Mouse (Mus musculus): ENCODE data around the gene Smim8.

GRCm38 (mm10) chr4:34777677-34778527 is at the start of gene Smim8:
- peak; percentile 90 for TF ChIP-seq CTCF (IDR thresholded peaks at IDR 0.05; ENCODE audit: borderline replicate concordance, extremely low read depth, insufficient read depth, insufficient read length)
- peak; percentile 80; the same call in 1 of the 2 replicates for TF ChIP-seq POLR2A (IDR thresholded peaks at IDR 0.05; ENCODE audit: borderline replicate concordance, extremely low read depth, insufficient read depth, insufficient read length, poor library complexity, severe bottlenecking)

Measured in brain, embryonic 14.5 days (tissue).